Mouse (Mus musculus) liver, embryonic 14.5 days (tissue): ENCODE measurements around the gene Atcay.
A peak's percentile ranks its signal among the peaks of the same experiment; 100 is the strongest.

Source experiments
- CTCF ChIP-seq: IDR thresholded peaks from 2 replicates; pipeline ENCODE4 v1.5.1; 2016; ENCODE audit warnings: antibody characterized with exemption, low read depth, control low read depth
- EP300 ChIP-seq: IDR thresholded peaks from 2 replicates; pipeline ENCODE4 v1.6.1; 2016; ENCODE audit warnings: antibody characterized with exemption, low read depth

DNA sequence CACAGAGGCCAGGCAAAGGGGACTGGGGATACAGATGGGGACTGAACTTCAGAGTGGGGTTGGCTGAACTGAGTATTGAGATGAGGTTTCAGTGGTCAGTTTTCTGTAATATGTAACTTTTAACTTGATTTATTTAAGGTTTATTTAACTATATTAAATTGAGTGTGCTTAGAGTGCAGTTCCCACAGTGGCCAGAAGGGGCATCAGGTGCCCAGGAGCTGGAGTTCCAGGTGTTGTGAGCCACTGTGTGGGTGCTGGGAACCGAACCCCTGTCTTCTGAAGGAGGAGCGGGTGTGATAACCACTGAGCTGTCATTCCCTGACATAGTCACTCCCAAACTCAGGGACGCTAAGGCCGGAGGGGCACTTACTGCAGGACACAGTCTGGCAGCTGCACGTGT lies 20.5 kb downstream of the Atcay start:
- no peak for TF ChIP-seq EP300
- peak; percentile 69 for TF ChIP-seq CTCF
